Mouse (Mus musculus) erythroblast, embryonic 14.5 days (primary cell): ENCODE data around the gene Mpig6b. TPM values are rescaled to one million over a fixed set of nuclear protein-coding genes. Genes with fewer than 3 reads are reported as not detected.
A peak's percentile ranks its signal among the peaks of the same experiment; 100 is the strongest.
"Not testable (repeated sequence)": the region's sequence is repeated elsewhere in the genome, so short reads cannot be mapped to it uniquely, and the experiment has no call there.

Experiments used
- H3K27me3 ChIP-seq: 2 replicates; pipeline ENCODE4 v1.6.1; 2012; ENCODE audit warnings: inconsistent platforms; ENCODE audit not compliant: control insufficient read depth
- H3K36me3 ChIP-seq: 2 replicates; pipeline ENCODE4 v1.6.1; 2012; ENCODE audit warnings: mild to moderate bottlenecking, inconsistent platforms; ENCODE audit not compliant: control insufficient read depth
- H3K4me1 ChIP-seq: 2 replicates; pipeline ENCODE4 v1.6.1; 2012; ENCODE audit warnings: inconsistent platforms; ENCODE audit not compliant: control insufficient read depth
- H3K4me3 ChIP-seq: replicated peaks from 2 replicates; pipeline ENCODE3; 2012; ENCODE audit warnings: moderate library complexity, mild to moderate bottlenecking, inconsistent platforms
- H3K9me3 ChIP-seq: 2 replicates; pipeline ENCODE4 v1.6.1; 2012; ENCODE audit warnings: low read length, inconsistent platforms, mixed read lengths; ENCODE audit not compliant: control insufficient read depth
- GATA1 ChIP-seq: IDR thresholded peaks from 2 replicates; pipeline ENCODE4 v1.6.1; 2012; ENCODE audit warnings: low read length, inconsistent platforms, mixed read lengths
- TAL1 ChIP-seq: IDR thresholded peaks from 3 replicates; pipeline ENCODE4 v1.6.1; 2012; ENCODE audit warnings: low read length, inconsistent platforms, mixed read lengths
- polyA plus RNA-seq: library from polyadenylated mRNA; stranded (reverse); fragments of >175 nt; gene quantifications from 2 replicates; pipeline ENCODE4 v1.2.3, GENCODE M21; 2012

The Mpig6b gene
- polyA plus RNA-seq, 1 experiment: 0.05 TPM

GRCm38 (mm10) chr17:35047688-35048087 is 18.3 kb downstream of the Mpig6b start:
- TF ChIP-seq GATA1: no peak
- no peak for TF ChIP-seq TAL1
- Histone ChIP-seq H3K4me3 (peak overlapping the region; percentile 46), H3K36me3 (peaks cover 8% of the 10 kb centered on the region), H3K4me1 (peaks cover 96% of the 10 kb centered on the region), H3K9me3 (no peaks in the 10 kb centered on the region), H3K27me3 (no peaks in the 10 kb centered on the region)

- Histone ChIP-seq H3K36me3 (no peaks in the 10 kb centered on the region; the same call in 1 of the 2 replicates), H3K4me3 (peak within 1 kb of the TSS; percentile 81), H3K9me3 (no peaks in the 10 kb centered on the region), H3K4me1 (peaks cover 92% of the 10 kb centered on the region), H3K27me3 (no peaks in the 10 kb centered on the region)
- TF ChIP-seq TAL1 (no peak), GATA1 (no peak)
Observed at GRCm38 (mm10) chr17:35046681-35047455, 19.1 kb downstream of the Mpig6b start, which contains the start of gene Msh5. Gene Msh5, minus strand, starts transcription at chr17:35046745.

- H3K4me3 ChIP-seq: peak overlapping the region; percentile 81
- no peaks in the 10 kb centered on the region for H3K27me3 ChIP-seq
- TF ChIP-seq TAL1: no peak
- TF ChIP-seq GATA1: no peak
- H3K9me3 ChIP-seq: no peaks in the 10 kb centered on the region
- peaks cover 92% of the 10 kb centered on the region for H3K4me1 ChIP-seq
- no peaks in the 10 kb centered on the region; the same call in 1 of the 2 replicates for H3K36me3 ChIP-seq
Observed at GRCm38 (mm10) chr17:35045807-35046680, 19.9 kb downstream of the Mpig6b start.

GRCm38 (mm10) chr17:35044904-35045806 is 20.8 kb downstream of the Mpig6b start:
- no peaks in the 10 kb centered on the region; the same call in 1 of the 2 replicates for H3K36me3 ChIP-seq
- peaks cover 84% of the 10 kb centered on the region for H3K4me1 ChIP-seq
- H3K27me3 ChIP-seq: no peaks in the 10 kb centered on the region
- peak; percentile 32 for TF ChIP-seq GATA1
- TF ChIP-seq TAL1: no peak
- no peaks in the 10 kb centered on the region for H3K9me3 ChIP-seq
- H3K4me3 ChIP-seq: peak overlapping the region; percentile 81

GRCm38 (mm10) chr17:35043794-35044193 is 22.2 kb downstream of the Mpig6b start:
- Histone ChIP-seq H3K9me3 (no peaks in the 10 kb centered on the region), H3K4me1 (peaks cover 70% of the 10 kb centered on the region), H3K36me3 (no peaks in the 10 kb centered on the region; the same call in 1 of the 2 replicates), H3K4me3 (no peak overlapping the region), H3K27me3 (no peaks in the 10 kb centered on the region)
- TF ChIP-seq GATA1: no peak
- no peak for TF ChIP-seq TAL1

GRCm38 (mm10) chr17:35039121-35039873 is 26.7 kb downstream of the Mpig6b start:
- Histone ChIP-seq H3K4me3 (no peak overlapping the region), H3K9me3 (no peaks in the 10 kb centered on the region), H3K36me3 (no peaks in the 10 kb centered on the region; the same call in 1 of the 2 replicates), H3K4me1 (peaks cover 30% of the 10 kb centered on the region), H3K27me3 (no peaks in the 10 kb centered on the region)
- TF ChIP-seq GATA1: no peak
- no peak for TF ChIP-seq TAL1

GRCm38 (mm10) chr17:35034896-35035295 is 31.1 kb downstream of the Mpig6b start:
- Histone ChIP-seq H3K27me3 (no peaks in the 10 kb centered on the region), H3K4me3 (no peak overlapping the region), H3K4me1 (peaks cover 27% of the 10 kb centered on the region), H3K9me3 (no peaks in the 10 kb centered on the region), H3K36me3 (no peaks in the 10 kb centered on the region; the same call in 1 of the 2 replicates)
- no peak for TF ChIP-seq GATA1
- TF ChIP-seq TAL1: no peak

GRCm38 (mm10) chr17:35033703-35034102 is 32.3 kb downstream of the Mpig6b start:
- H3K4me1 ChIP-seq: peaks cover 32% of the 10 kb centered on the region

More at GRCm38 (mm10) chr17:35033703-35034102, 32.3 kb downstream of the Mpig6b start:
- H3K36me3 ChIP-seq, H3K27me3 ChIP-seq, H3K9me3 ChIP-seq, H3K4me3 ChIP-seq: not testable (repeated sequence)
